Mouse (Mus musculus) small intestine, adult 2 months (tissue): Measurements from ENCODE around the gene Olfr1156. TPM values are rescaled to one million over a fixed set of nuclear protein-coding genes. Genes with fewer than 3 reads are reported as not detected.

Source experiments
- H3K27ac ChIP-seq: fragments of 200-500 bp; 2 replicates; pipeline ENCODE4 v1.5.1; 2012; ENCODE audit warnings: low read depth, low read length, control low read depth, inconsistent platforms; ENCODE audit not compliant: insufficient read depth
- H3K27me3 ChIP-seq: fragments of 200-500 bp; 2 replicates; pipeline ENCODE4 v1.6.1; 2012; ENCODE audit warnings: mild to moderate bottlenecking, moderate library complexity, low read length, inconsistent platforms; ENCODE audit not compliant: control insufficient read depth, insufficient read depth
- H3K36me3 ChIP-seq: fragments of 200-500 bp; 2 replicates; pipeline ENCODE4 v1.6.1; 2012; ENCODE audit warnings: mild to moderate bottlenecking, low read length, control low read depth, inconsistent platforms; ENCODE audit not compliant: control insufficient read depth, insufficient read depth
- H3K4me1 ChIP-seq: fragments of 200-500 bp; 2 replicates; pipeline ENCODE4 v1.6.1; 2012; ENCODE audit warnings: low read length, inconsistent platforms, mixed read lengths; ENCODE audit not compliant: control insufficient read depth, insufficient read depth, insufficient read length
- H3K4me3 ChIP-seq: fragments of 200-500 bp; 2 replicates; pipeline ENCODE4 v1.5.1; 2012; ENCODE audit warnings: low read depth, mild to moderate bottlenecking, control low read depth, inconsistent platforms, low read length, moderate library complexity
- CTCF ChIP-seq: fragments of 200-500 bp; IDR thresholded peaks from 2 replicates; pipeline ENCODE4 v1.5.1; 2012; ENCODE audit warnings: low read depth, mild to moderate bottlenecking, control low read depth, inconsistent platforms, low read length, moderate library complexity, mixed read lengths; ENCODE audit not compliant: insufficient replicate concordance, insufficient read length; ENCODE audit errors: extremely low read depth
- POLR2A ChIP-seq: fragments of 200-500 bp; IDR thresholded peaks from 2 replicates; pipeline ENCODE4 v1.6.1; 2012; ENCODE audit warnings: low read depth, mild to moderate bottlenecking, control low read depth, inconsistent platforms, low read length, moderate library complexity
- WGBS: fragments of 180-500 bp; shearing (Covaris S2); methylation state at CpG from one replicate; pipeline ENCODE4 v1.1.7; 2018; 5-methylcytosine and 5-hydroxymethylcytosine counted together
- polyA plus RNA-seq: library from polyadenylated mRNA; depleted of rRNA; stranded (reverse); fragments of >200 nt; gene quantifications from 2 replicates; pipeline ENCODE4 v1.2.3, GENCODE M21; 2012; rRNA removed

Olfr1156 gene
- polyA plus RNA-seq = not detected in 2 replicates

DNA sequence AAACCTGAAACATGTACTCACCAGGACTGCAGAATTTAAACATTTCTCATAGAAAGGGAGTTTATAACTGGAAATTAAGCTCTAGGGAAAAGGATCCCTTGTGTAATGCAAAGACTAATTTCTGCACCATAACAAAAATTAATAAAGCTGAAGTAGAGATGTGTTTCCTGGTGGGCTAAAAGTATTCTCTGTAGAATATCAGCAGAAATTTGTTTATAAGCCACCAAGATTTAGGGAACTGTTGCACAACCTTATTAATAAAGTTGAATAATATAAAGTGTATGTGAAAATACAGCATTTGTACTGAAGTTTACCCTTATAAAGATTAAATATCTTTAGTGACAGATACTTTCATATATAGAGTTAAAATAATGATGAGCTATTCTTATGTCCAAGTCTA, at the start of gene Olfr1156:
Olfr1156 (minus strand) TSS at position 101 of the 400 bp plus-strand sequence.
- Histone ChIP-seq H3K4me3 (no peak within 1 kb of the TSS), H3K27me3 (no peaks in the 10 kb centered on the region), H3K27ac (no peak within 1 kb of the TSS), H3K4me1 (no peaks in the 10 kb centered on the region), H3K36me3 (no peaks in the 10 kb centered on the region)
- no peak for TF ChIP-seq POLR2A
- no peak for TF ChIP-seq CTCF

DNA sequence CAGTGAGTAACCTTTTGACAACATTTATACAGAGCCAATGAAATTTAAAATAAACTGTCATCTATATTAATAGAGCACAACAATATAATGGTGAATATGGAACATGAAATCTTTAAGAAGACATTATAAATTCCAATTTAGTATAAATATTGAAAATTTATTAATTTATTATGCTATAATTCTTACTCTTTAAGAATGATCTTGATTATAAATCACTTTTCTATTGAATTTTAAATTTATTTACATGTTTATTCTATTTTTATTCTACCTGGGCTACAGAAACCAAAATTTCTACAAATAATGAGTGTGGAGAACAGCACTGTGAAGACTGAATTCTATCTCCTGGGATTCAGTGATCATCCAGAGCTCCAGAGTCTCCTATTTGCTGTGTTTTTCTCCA, 36.9 kb upstream of the Olfr1156 start, which contains the start of gene Olfr1158:
Olfr1158 (plus strand) TSS at position 301 of the 400 bp plus-strand sequence.
- no peaks in the 10 kb centered on the region for H3K36me3 ChIP-seq
- H3K4me1 ChIP-seq = no peaks in the 10 kb centered on the region
- no peaks in the 10 kb centered on the region for H3K27me3 ChIP-seq
- no peak within 1 kb of the TSS for H3K27ac ChIP-seq
- TF ChIP-seq POLR2A = no peak
- H3K4me3 ChIP-seq = no peak within 1 kb of the TSS

DNA sequence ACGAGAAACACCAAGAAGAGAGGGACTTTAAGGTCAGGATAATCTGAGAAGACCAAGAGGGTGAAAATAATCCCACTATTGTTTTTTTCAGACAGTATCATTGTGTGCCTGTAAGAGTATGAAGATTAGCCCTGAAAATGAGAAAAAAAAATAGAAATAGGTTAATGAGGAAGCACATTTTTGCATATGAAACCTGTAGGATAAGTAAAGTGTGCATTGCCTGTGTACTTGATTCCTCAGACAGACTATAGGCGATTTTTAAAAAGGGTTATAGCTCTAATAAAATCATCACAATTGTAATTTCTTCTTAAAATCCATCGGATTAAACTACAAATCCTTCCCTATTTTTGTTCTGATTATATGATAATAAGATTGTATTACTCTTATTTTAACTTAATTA, 21.7 kb upstream of the Olfr1156 start, which contains the start of gene Olfr74:
Olfr74 (minus strand) TSS at position 101 of the 400 bp plus-strand sequence.
- Histone ChIP-seq H3K27ac (no peak within 1 kb of the TSS), H3K4me3 (no peak within 1 kb of the TSS), H3K27me3 (no peaks in the 10 kb centered on the region), H3K36me3 (no peaks in the 10 kb centered on the region), H3K4me1 (no peaks in the 10 kb centered on the region)
- TF ChIP-seq POLR2A = no peak
- no peak for TF ChIP-seq CTCF
- WGBS = 72% methylated on average over 3 of the region's 3 CpGs

DNA sequence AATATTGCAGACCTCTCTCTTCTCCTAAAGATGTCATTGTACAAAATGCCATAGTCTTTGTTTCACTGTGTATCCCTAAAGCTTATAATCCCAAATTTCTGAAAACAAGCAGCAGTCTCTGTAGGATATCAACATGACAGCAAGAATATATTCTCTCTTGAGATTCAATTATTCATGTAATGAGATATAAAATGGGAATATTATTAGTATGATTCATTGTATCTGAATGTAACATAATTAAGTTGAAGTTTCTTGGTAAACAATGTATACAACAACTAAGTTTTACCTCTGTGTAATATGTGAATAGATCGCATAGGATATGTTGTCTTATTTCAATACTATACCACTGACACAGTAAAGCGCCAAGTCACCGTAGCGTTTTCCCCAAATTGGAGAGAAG, 15.3 kb upstream of the Olfr1156 start, which contains the start of gene Olfr1157:
Olfr1157 (minus strand) TSS at position 101 of the 400 bp plus-strand sequence.
- Histone ChIP-seq H3K4me1 (no peaks in the 10 kb centered on the region), H3K36me3 (no peaks in the 10 kb centered on the region), H3K27me3 (no peaks in the 10 kb centered on the region), H3K4me3 (no peak within 1 kb of the TSS), H3K27ac (no peak within 1 kb of the TSS)
- WGBS = 96% methylated on average over 4 of the region's 4 CpGs
- TF ChIP-seq POLR2A = no peak
- TF ChIP-seq CTCF = no peak

DNA sequence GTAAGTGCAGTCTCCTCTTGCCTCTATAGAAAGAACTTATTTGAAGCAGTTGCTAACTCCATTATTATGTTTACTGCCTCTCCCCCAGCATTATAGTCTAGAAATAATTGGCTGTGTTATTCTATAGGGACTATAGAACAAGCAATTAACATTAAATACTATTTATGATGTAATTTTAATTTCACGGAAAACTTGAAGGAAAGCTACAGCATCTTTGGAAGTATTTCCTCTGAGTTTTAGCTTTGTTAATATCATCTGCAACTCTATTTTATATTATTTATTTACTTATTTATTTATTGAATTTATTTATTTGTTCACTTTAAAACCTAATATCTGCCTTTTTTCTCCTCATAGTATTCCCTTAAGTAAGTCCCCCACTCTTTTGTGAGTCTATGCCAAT, 7.9 kb downstream of the Olfr1156 start, which contains the start of gene Olfr1155:
Olfr1155 (minus strand) TSS at position 101 of the 400 bp plus-strand sequence.
- H3K36me3 ChIP-seq = no peaks in the 10 kb centered on the region
- WGBS = 96% methylated on average over 1 of the region's 1 CpGs
- no peak within 1 kb of the TSS for H3K27ac ChIP-seq
- no peaks in the 10 kb centered on the region for H3K27me3 ChIP-seq
- no peaks in the 10 kb centered on the region for H3K4me1 ChIP-seq
- no peak for TF ChIP-seq CTCF
- no peak for TF ChIP-seq POLR2A
- H3K4me3 ChIP-seq = no peak within 1 kb of the TSS

DNA sequence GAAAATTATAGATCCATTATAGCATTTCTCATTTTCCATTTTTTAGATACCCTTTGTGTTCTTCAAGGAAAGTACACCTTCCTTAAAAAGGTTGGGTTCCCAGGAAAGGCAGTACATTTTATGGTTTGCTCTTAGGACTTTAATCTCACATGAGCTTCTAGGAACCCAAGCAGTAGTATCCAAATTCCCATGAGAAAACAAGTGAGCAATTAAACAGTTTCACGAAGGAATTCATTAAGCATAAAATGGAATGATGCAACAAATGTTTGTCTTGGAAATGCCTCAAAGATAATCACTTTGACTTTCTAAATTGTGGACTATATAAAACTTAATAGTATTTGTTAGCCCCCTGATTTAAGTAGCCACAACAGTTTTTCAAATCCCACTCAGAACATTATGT, 47.8 kb downstream of the Olfr1156 start, which contains the start of gene Olfr1154:
Olfr1154 (minus strand) TSS at position 101 of the 400 bp plus-strand sequence.
- Histone ChIP-seq H3K27me3 (no peaks in the 10 kb centered on the region), H3K4me1 (no peaks in the 10 kb centered on the region), H3K4me3 (no peak within 1 kb of the TSS), H3K36me3 (no peaks in the 10 kb centered on the region), H3K27ac (no peak within 1 kb of the TSS)
- TF ChIP-seq POLR2A (no peak), CTCF (no peak)
- 74% methylated on average over 1 of the region's 1 CpGs for WGBS

Other genes with a start within 250 kb of the Olfr1156 start
- not detected in 2 replicates for gene Olfr1137, start 239.9 kb downstream of the Olfr1156 start, polyA plus RNA-seq
- gene Olfr1138, start 213.1 kb downstream of the Olfr1156 start, polyA plus RNA-seq = not detected in 2 replicates
- gene Olfr1140, start 209.3 kb downstream of the Olfr1156 start, polyA plus RNA-seq = not detected in 2 replicates
- gene Olfr1141, start 199.1 kb downstream of the Olfr1156 start, polyA plus RNA-seq = not detected in 2 replicates
- not detected in 2 replicates for gene Olfr152, start 173.6 kb downstream of the Olfr1156 start, polyA plus RNA-seq
- gene Olfr1143, start 152.5 kb downstream of the Olfr1156 start, polyA plus RNA-seq = not detected in 2 replicates
- not detected in 2 replicates for gene Olfr1145, start 143.3 kb downstream of the Olfr1156 start, polyA plus RNA-seq
- gene Olfr1148, start 122.6 kb downstream of the Olfr1156 start, polyA plus RNA-seq = not detected in 2 replicates
- gene Olfr1150-ps1, start 109.1 kb downstream of the Olfr1156 start, polyA plus RNA-seq = not detected in 2 replicates
- not detected in 2 replicates for gene Olfr1151, start 97.2 kb downstream of the Olfr1156 start, polyA plus RNA-seq
- gene Olfr1152, start 86.6 kb downstream of the Olfr1156 start, polyA plus RNA-seq = not detected in 2 replicates
- not detected in 2 replicates for gene Olfr1153, start 58.1 kb downstream of the Olfr1156 start, polyA plus RNA-seq
- not detected in 2 replicates for gene Olfr1154, start 47.9 kb downstream of the Olfr1156 start, polyA plus RNA-seq
- gene Olfr1155, start 8.0 kb downstream of the Olfr1156 start, polyA plus RNA-seq = not detected in 2 replicates
- not detected in 2 replicates for gene Olfr1157, start 15.2 kb upstream of the Olfr1156 start, polyA plus RNA-seq
- not detected in 2 replicates for gene Olfr74, start 21.6 kb upstream of the Olfr1156 start, polyA plus RNA-seq
- gene Olfr1158, start 37.0 kb upstream of the Olfr1156 start, polyA plus RNA-seq = not detected in 2 replicates
- not detected in 2 replicates for gene Olfr1160, start 55.2 kb upstream of the Olfr1156 start, polyA plus RNA-seq
- not detected in 2 replicates for gene Olfr1161, start 69.7 kb upstream of the Olfr1156 start, polyA plus RNA-seq
- gene Olfr73, start 84.6 kb upstream of the Olfr1156 start, polyA plus RNA-seq = not detected in 2 replicates
- not detected in 2 replicates for gene Olfr1162, start 98.0 kb upstream of the Olfr1156 start, polyA plus RNA-seq
- gene Olfr1163, start 118.7 kb upstream of the Olfr1156 start, polyA plus RNA-seq = not detected in 2 replicates
- gene Olfr1164, start 140.9 kb upstream of the Olfr1156 start, polyA plus RNA-seq = not detected in 2 replicates
- gene Olfr1166, start 175.2 kb upstream of the Olfr1156 start, polyA plus RNA-seq = not detected in 2 replicates
- gene Olfr1167, start 202.1 kb upstream of the Olfr1156 start, polyA plus RNA-seq = not detected in 2 replicates
- gene Olfr1168, start 228.8 kb upstream of the Olfr1156 start, polyA plus RNA-seq = not detected in 2 replicates